In the genomic region with DNA sequence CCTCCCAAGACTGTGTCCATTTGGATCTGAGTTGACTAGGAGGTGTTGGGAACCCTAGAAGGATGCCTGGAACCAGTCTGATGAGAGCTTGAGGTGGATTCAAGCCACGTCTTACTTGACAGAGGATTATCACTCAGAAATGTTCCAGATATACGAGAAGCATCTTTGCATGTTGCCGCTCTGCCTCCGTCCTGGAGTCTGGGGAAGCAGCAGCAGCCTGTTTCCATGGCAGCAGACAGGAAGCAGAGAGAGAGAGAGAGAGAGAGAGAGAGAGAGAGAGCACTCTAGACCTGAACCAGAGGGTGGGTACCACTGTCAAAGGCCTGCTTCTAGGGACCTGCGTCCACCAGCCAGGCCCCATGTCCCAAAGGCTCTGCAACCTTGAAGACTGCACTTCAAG, we compare ENCODE assay signal across 13 mouse cellular contexts.
DNase-seq lines count a peak whose midpoint lies in the region; ATAC-seq and TF ChIP-seq lines count a peak whose summit lies in the region.
"Had no signal": no experiment of that assay in that cellular context is flagged by ENCODE, and none has a peak within 500 bp of the region (broad histone marks: within the 10 kb centered on the region; RNA-seq: fewer than 3 reads in every experiment).

No protein-coding gene starts in this region.

- ATAC-seq in lung, embryonic 14.5 days (ENCODE audit: insufficient read depth) = no peak
- no peak for ATAC-seq in lung, postnatal 0 days
- peak; percentile 44; the same call in 1 of the 2 replicates for ATAC-seq in hindbrain, embryonic 14.5 days (ENCODE audit: low FRiP score)
- ATAC-seq in erythroid progenitor cell, adult 5-6 weeks (replicated peaks; ENCODE audit: low FRiP score, poor library complexity, severe bottlenecking) = no peak

- 34% methylated on average over 5 of the region's 5 CpGs for WGBS in lung, embryonic 14.5 days
- WGBS in lung, postnatal 0 days = 51% methylated on average over 5 of the region's 5 CpGs
- 23% methylated on average over 5 of the region's 5 CpGs for WGBS in hindbrain, embryonic 14.5 days

- no peaks in the 10 kb centered on the region for H3K27me3 ChIP-seq in lung, embryonic 14.5 days (ENCODE audit: insufficient read depth, low read length)
- H3K27me3 ChIP-seq in lung, postnatal 0 days (replicated peaks; ENCODE audit: insufficient read depth, low read length) = no peaks in the 10 kb centered on the region
- H3K27me3 ChIP-seq in hindbrain, embryonic 14.5 days (ENCODE audit: control insufficient read depth, insufficient read depth, low read length) = no peaks in the 10 kb centered on the region
- H3K27me3 ChIP-seq: neural tube, embryonic 12.5 days had no signal

- DNase-seq in embryo, embryonic 10 days (ENCODE audit: low spot score) = peak; percentile 64
- no peak for DNase-seq in embryo, embryonic 9.5 days (ENCODE audit: extremely low spot score)
- peak; percentile 51 for DNase-seq in lung, embryonic 14.5 days
- DNase-seq in lung, postnatal 0 days (ENCODE audit: low spot score) = no peak
- peak; percentile 69 for DNase-seq in hindbrain, embryonic 14.5 days (ENCODE audit: low spot score)
- peak; percentile 57 for DNase-seq in retina, postnatal 1 day
- DNase-seq in liver = no peak
- DNase-seq: cerebellum, adult 9-10 months; kidney, postnatal 25 days; thymus, postnatal 36 days had no signal

- H3K4me1 ChIP-seq in lung, embryonic 14.5 days (ENCODE audit: insufficient read depth) = peaks cover 24% of the 10 kb centered on the region
- peaks cover 8% of the 10 kb centered on the region; the same call in 1 of the 2 replicates for H3K4me1 ChIP-seq in lung, postnatal 0 days (ENCODE audit: insufficient read depth, low read depth, low read length)
- H3K4me1 ChIP-seq in hindbrain, embryonic 14.5 days (replicated peaks; ENCODE audit: control insufficient read depth, insufficient read depth, low read length) = peaks cover 25% of the 10 kb centered on the region

- H3K9ac ChIP-seq in lung, embryonic 14.5 days = no peak overlapping the region
- no peak overlapping the region for H3K9ac ChIP-seq in lung, postnatal 0 days (replicated peaks; ENCODE audit: low read depth)
- H3K9ac ChIP-seq in hindbrain, embryonic 14.5 days = no peak overlapping the region
- H3K9ac ChIP-seq: limb, embryonic 13.5 days; neural tube, embryonic 12.5 days had no signal

- H3K4me3 ChIP-seq in lung, embryonic 14.5 days (ENCODE audit: low read depth, low read length) = no peak overlapping the region
- no peak overlapping the region for H3K4me3 ChIP-seq in lung, postnatal 0 days (ENCODE audit: low read depth, low read length)
- no peak overlapping the region for H3K4me3 ChIP-seq in hindbrain, embryonic 14.5 days (replicated peaks; ENCODE audit: low read length)
- H3K4me3 ChIP-seq: limb, embryonic 13.5 days; neural tube, embryonic 12.5 days had no signal

- no peaks in the 10 kb centered on the region for H3K36me3 ChIP-seq in lung, embryonic 14.5 days (ENCODE audit: insufficient read depth)
- H3K36me3 ChIP-seq in lung, postnatal 0 days (ENCODE audit: insufficient read depth, low read length) = no peaks in the 10 kb centered on the region
- H3K36me3 ChIP-seq in hindbrain, embryonic 14.5 days (replicated peaks; ENCODE audit: control insufficient read depth, insufficient read depth) = no peaks in the 10 kb centered on the region
- H3K36me3 ChIP-seq: limb, embryonic 13.5 days; neural tube, embryonic 12.5 days had no signal

- no peak overlapping the region for H3K4me2 ChIP-seq in lung, embryonic 14.5 days
- no peak overlapping the region for H3K4me2 ChIP-seq in lung, postnatal 0 days (replicated peaks; ENCODE audit: low read depth, low read length)
- H3K4me2 ChIP-seq in hindbrain, embryonic 14.5 days (replicated peaks) = no peak overlapping the region
- H3K4me2 ChIP-seq: limb, embryonic 13.5 days; neural tube, embryonic 12.5 days had no signal

- no peak for TF ChIP-seq EP300 in lung, postnatal 0 days (IDR thresholded peaks at IDR 0.05)

- H3K27ac ChIP-seq in lung, embryonic 14.5 days (ENCODE audit: low read depth) = 0 out of 2 replicates have a peak overlapping the region, but pooled peaks have one; percentile 19
- H3K27ac ChIP-seq in lung, postnatal 0 days (ENCODE audit: low read length) = no peak overlapping the region
- H3K27ac ChIP-seq in hindbrain, embryonic 14.5 days = peak overlapping the region; percentile 72
- H3K27ac ChIP-seq: limb, embryonic 13.5 days; neural tube, embryonic 12.5 days had no signal

- H3K9me3 ChIP-seq in lung, embryonic 14.5 days (ENCODE audit: low read depth, low read length) = no peaks in the 10 kb centered on the region
- no peaks in the 10 kb centered on the region for H3K9me3 ChIP-seq in lung, postnatal 0 days (ENCODE audit: low read length)
- H3K9me3 ChIP-seq in hindbrain, embryonic 14.5 days (ENCODE audit: control insufficient read depth, low read length) = no peaks in the 10 kb centered on the region
- H3K9me3 ChIP-seq: limb, embryonic 13.5 days; neural tube, embryonic 12.5 days had no signal

- TF ChIP-seq CTCF in lung, embryonic 14.5 days (IDR thresholded peaks at IDR 0.05; ENCODE audit: low read depth) = no peak
- TF ChIP-seq CTCF in lung, postnatal 0 days (IDR thresholded peaks at IDR 0.05) = no peak

Comparison
In these comparisons a context has a peak if more than half of its experiments do, and no peak if none do; other contexts are left out.
1. DNase-seq: peak in embryo, embryonic 10 days (single experiment), lung, embryonic 14.5 days (single experiment), hindbrain, embryonic 14.5 days (single experiment) and retina, postnatal 1 day (single experiment); none in embryo, embryonic 9.5 days (single experiment), lung, postnatal 0 days (single experiment) and liver (single experiment).